Mouse (Mus musculus) stomach, postnatal 0 days (tissue): ENCODE measurements around the gene Rtp4.

Source experiments
- CTCF ChIP-seq: IDR thresholded peaks from 2 replicates; pipeline ENCODE4 v1.5.1; 2016; ENCODE audit warnings: antibody characterized with exemption, low read depth, mild to moderate bottlenecking, moderate library complexity
- EP300 ChIP-seq: optimal IDR thresholded peaks from 2 replicates; pipeline ENCODE3; 2016; ENCODE audit warnings: antibody characterized with exemption

DNA sequence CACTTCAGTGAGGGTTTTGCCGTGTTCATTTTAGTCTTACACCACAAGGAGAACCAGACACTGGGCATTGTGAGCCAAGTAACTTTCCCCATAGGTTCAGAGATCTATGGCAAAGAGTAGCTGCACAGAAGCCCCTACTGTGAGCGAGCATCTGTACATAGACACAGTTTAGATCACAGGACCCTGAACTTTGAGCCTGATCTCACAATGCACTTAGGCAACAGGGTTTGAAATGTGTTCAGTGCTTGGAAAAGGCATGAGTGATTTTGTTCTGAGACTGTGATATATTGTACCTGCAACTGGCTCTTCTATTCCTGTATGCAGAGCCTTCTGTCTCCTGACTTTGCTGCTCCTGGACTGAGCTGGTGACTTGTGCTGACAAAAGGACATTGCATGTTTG, 18.8 kb upstream of the Rtp4 start:
- no peak for TF ChIP-seq CTCF
- TF ChIP-seq EP300 = no peak
